Mouse (Mus musculus) stomach, postnatal 0 days (tissue): ENCODE data around the gene Lrrc15. TPM values are rescaled to one million over a fixed set of nuclear protein-coding genes. Genes with fewer than 3 reads are reported as not detected.

Experiments used
- ATAC-seq: fragments of 200-750 bp; cut with Nextera tagmentation; 2 replicates; pipeline ENCODE4 v1.8.0; 2017; ENCODE audit not compliant: low FRiP score, low TSS enrichment
- DNase-seq: peaks from one replicate; pipeline ENCODE4 v3.0.0-alpha.2; 2016; ENCODE audit warnings: low spot score
- H3K27ac ChIP-seq: fragments of 300-500 bp; sonication (generic); replicated peaks from 2 replicates; pipeline ENCODE4 v1.5.1; 2014; ENCODE audit warnings: mild to moderate bottlenecking, control low read depth
- H3K27me3 ChIP-seq: fragments of 300-500 bp; sonication (generic); 2 replicates; pipeline ENCODE4 v1.6.1; 2014; ENCODE audit warnings: low read length; ENCODE audit not compliant: control insufficient read depth, insufficient read depth
- H3K36me3 ChIP-seq: fragments of 300-500 bp; sonication (generic); 2 replicates; pipeline ENCODE4 v1.6.1; 2014; ENCODE audit warnings: low read length, mixed read lengths; ENCODE audit not compliant: control insufficient read depth, insufficient read depth
- H3K4me1 ChIP-seq: fragments of 300-500 bp; sonication (generic); replicated peaks from 2 replicates; pipeline ENCODE4 v1.6.1; 2014; ENCODE audit warnings: antibody characterized with exemption; ENCODE audit not compliant: control insufficient read depth, insufficient read depth
- H3K4me2 ChIP-seq: fragments of 300-500 bp; sonication (generic); replicated peaks from 2 replicates; pipeline ENCODE4 v1.6.1; 2014; ENCODE audit warnings: low read depth, mild to moderate bottlenecking, control low read depth, moderate library complexity
- H3K4me3 ChIP-seq: fragments of 300-500 bp; sonication (generic); 2 replicates; pipeline ENCODE4 v1.5.1; 2014; ENCODE audit warnings: low read depth, low read length, control low read depth
- H3K9ac ChIP-seq: fragments of 300-500 bp; sonication (generic); 2 replicates; pipeline ENCODE4 v1.6.1; 2014; ENCODE audit warnings: mild to moderate bottlenecking, low read length, control low read depth, mixed read lengths
- H3K9me3 ChIP-seq: fragments of 300-500 bp; sonication (generic); 2 replicates; pipeline ENCODE4 v1.6.1; 2016; ENCODE audit warnings: low read length; ENCODE audit not compliant: control insufficient read depth
- CTCF ChIP-seq: IDR thresholded peaks from 2 replicates; pipeline ENCODE4 v1.5.1; 2016; ENCODE audit warnings: antibody characterized with exemption, low read depth, mild to moderate bottlenecking, moderate library complexity
- EP300 ChIP-seq: optimal IDR thresholded peaks from 2 replicates; pipeline ENCODE3; 2016; ENCODE audit warnings: antibody characterized with exemption
- WGBS: fragments of 180-500 bp; shearing (Covaris S2); extraction: QIAGEN DNeasy Blood & Tissue Kit; methylation state at CpG from one replicate; pipeline ENCODE4 v1.1.7; 2014; 5-methylcytosine and 5-hydroxymethylcytosine counted together
- polyA plus RNA-seq: library from polyadenylated mRNA; unstranded; fragments of >200 nt; fragmentation: Nextera tagmentation; extraction: Ambion mirVana; gene quantifications from 2 replicates; pipeline ENCODE4 v1.2.1, GENCODE M21; 2015

Gene Lrrc15
- polyA plus RNA-seq, 1 experiment from 2014 or later: 0.87 TPM

- Histone ChIP-seq H3K36me3 (no peaks in the 10 kb centered on the region), H3K9me3 (no peaks in the 10 kb centered on the region), H3K4me2 (no peak overlapping the region), H3K4me1 (0 out of 2 replicates have a peak, but pooled peaks cover 4% of the 10 kb centered on the region), H3K9ac (no peak overlapping the region), H3K27ac (no peak overlapping the region), H3K4me3 (no peak overlapping the region), H3K27me3 (no peaks in the 10 kb centered on the region)
- ATAC-seq (no peak), DNase-seq (no peak)
- 67% methylated on average over 12 of the region's 12 CpGs for WGBS
- TF ChIP-seq EP300: no peak
- no peak for TF ChIP-seq CTCF
These were observed 48.2 kb downstream of the Lrrc15 start for GRCm38 (mm10) chr16:30234636-30235546.

- 64% methylated on average over 8 of the region's 8 CpGs for WGBS
- H3K4me3 ChIP-seq: no peak overlapping the region
- DNase-seq (no peak), ATAC-seq (no peak)
- H3K9ac ChIP-seq: no peak overlapping the region
- TF ChIP-seq EP300 (no peak), CTCF (no peak)
- H3K27ac ChIP-seq: no peak overlapping the region
- H3K9me3 ChIP-seq: no peaks in the 10 kb centered on the region
- H3K4me1 ChIP-seq: 0 out of 2 replicates have a peak, but pooled peaks cover 4% of the 10 kb centered on the region
- H3K27me3 ChIP-seq: no peaks in the 10 kb centered on the region
- no peak overlapping the region for H3K4me2 ChIP-seq
- H3K36me3 ChIP-seq: no peaks in the 10 kb centered on the region
These were observed 49.0 kb downstream of the Lrrc15 start for GRCm38 (mm10) chr16:30234077-30234476.

- H3K4me1 ChIP-seq: 0 out of 2 replicates have a peak, but pooled peaks cover 4% of the 10 kb centered on the region
- H3K27ac ChIP-seq: no peak overlapping the region
- no peaks in the 10 kb centered on the region for H3K36me3 ChIP-seq
- no peaks in the 10 kb centered on the region for H3K9me3 ChIP-seq
- ATAC-seq (no peak), DNase-seq (no peak)
- H3K27me3 ChIP-seq: no peaks in the 10 kb centered on the region
- 27% methylated on average over 13 of the region's 13 CpGs for WGBS
- no peak overlapping the region for H3K9ac ChIP-seq
- H3K4me2 ChIP-seq: no peak overlapping the region
- TF ChIP-seq EP300 (no peak), CTCF (no peak)
- H3K4me3 ChIP-seq: no peak overlapping the region
These were observed 51.0 kb downstream of the Lrrc15 start for GRCm38 (mm10) chr16:30231882-30232604.

GRCm38 (mm10) chr16:30227352-30227751 is 55.7 kb downstream of the Lrrc15 start:
- Histone ChIP-seq H3K9ac (no peak overlapping the region), H3K4me2 (no peak overlapping the region), H3K27me3 (no peaks in the 10 kb centered on the region), H3K9me3 (no peaks in the 10 kb centered on the region), H3K4me1 (no peaks in the 10 kb centered on the region), H3K36me3 (no peaks in the 10 kb centered on the region), H3K27ac (no peak overlapping the region), H3K4me3 (no peak overlapping the region)
- ATAC-seq (no peak), DNase-seq (no peak)
- 37% methylated on average over 7 of the region's 7 CpGs for WGBS
- TF ChIP-seq CTCF: no peak
- TF ChIP-seq EP300: no peak

GRCm38 (mm10) chr16:30221161-30221782 is 61.8 kb downstream of the Lrrc15 start:
- Histone ChIP-seq H3K27me3 (no peaks in the 10 kb centered on the region), H3K4me3 (no peak overlapping the region), H3K9ac (no peak overlapping the region), H3K4me2 (no peak overlapping the region), H3K9me3 (no peaks in the 10 kb centered on the region), H3K36me3 (no peaks in the 10 kb centered on the region), H3K27ac (no peak overlapping the region), H3K4me1 (no peaks in the 10 kb centered on the region)
- no peak for DNase-seq
- ATAC-seq: no peak
- WGBS: 65% methylated on average over 11 of the region's 13 CpGs
- TF ChIP-seq CTCF: no peak
- TF ChIP-seq EP300: no peak

Other genes with a start within 250 kb of the Lrrc15 start
- gene Hes1, start 218.9 kb downstream of the Lrrc15 start, polyA plus RNA-seq: 66.2 and 73.1 TPM in 2 replicates
- gene Cpn2, start 15.8 kb downstream of the Lrrc15 start, polyA plus RNA-seq: 0.04 TPM in 1 of 2 replicates, not detected in the other
- gene Gp5, start 27.5 kb upstream of the Lrrc15 start, polyA plus RNA-seq: 0.11 and 0.39 TPM in 2 replicates
- gene Atp13a3, start 122.7 kb upstream of the Lrrc15 start, polyA plus RNA-seq: 7.5 and 7.7 TPM in 2 replicates